Mouse (Mus musculus) forebrain, embryonic 13.5 days (tissue): ENCODE measurements at regions not wholly inside any gene's neighbourhood (a gene's known extent, or its start where the extent isn't known, plus 50 kb on each side); places are given as distances from the start of the nearest gene placed in this dataset.
"Not testable (repeated sequence)": the region's sequence is repeated elsewhere in the genome, so short reads cannot be mapped to it uniquely, and the experiment has no call there.

Experiments used
- ATAC-seq: fragments of 200-750 bp; cut with Nextera tagmentation; 2 replicates; pipeline ENCODE4 v1.8.0; 2017
- H3K27ac ChIP-seq: fragments of 300-500 bp; sonication (generic); 2 replicates; pipeline ENCODE4 v1.5.1; 2015; ENCODE audit warnings: inconsistent platforms, mild to moderate bottlenecking, moderate library complexity
- H3K27me3 ChIP-seq: fragments of 300-500 bp; sonication (generic); 2 replicates; pipeline ENCODE4 v1.6.1; 2015; ENCODE audit warnings: mild to moderate bottlenecking, inconsistent platforms
- H3K36me3 ChIP-seq: fragments of 300-500 bp; sonication (generic); 2 replicates; pipeline ENCODE4 v1.6.1; 2015; ENCODE audit warnings: mild to moderate bottlenecking, inconsistent platforms; ENCODE audit not compliant: poor library complexity, severe bottlenecking
- H3K4me1 ChIP-seq: fragments of 300-500 bp; sonication (generic); 2 replicates; pipeline ENCODE4 v1.6.1; 2015; ENCODE audit warnings: inconsistent platforms
- H3K4me2 ChIP-seq: fragments of 300-500 bp; sonication (generic); 2 replicates; pipeline ENCODE4 v1.6.1; 2015; ENCODE audit warnings: inconsistent platforms, mild to moderate bottlenecking, moderate library complexity
- H3K4me3 ChIP-seq: fragments of 300-500 bp; sonication (generic); 2 replicates; pipeline ENCODE4 v1.5.1; 2015; ENCODE audit warnings: mild to moderate bottlenecking, inconsistent platforms
- H3K9ac ChIP-seq: fragments of 300-500 bp; sonication (generic); 2 replicates; pipeline ENCODE4 v1.6.1; 2015; ENCODE audit warnings: mild to moderate bottlenecking, inconsistent platforms
- H3K9me3 ChIP-seq: fragments of 300-500 bp; sonication (generic); replicated peaks from 2 replicates; pipeline ENCODE4 v1.6.1; 2016; ENCODE audit warnings: inconsistent platforms
- WGBS: fragments of 180-500 bp; shearing (Covaris S2); methylation state at CpG from one replicate; pipeline ENCODE4 v1.1.7; 2015; 5-methylcytosine and 5-hydroxymethylcytosine counted together

GRCm38 (mm10) chr19:59516957-59517356 lies 58.8 kb downstream of the Emx2 start:
- WGBS = 55% methylated on average over 4 of the region's 4 CpGs
- ATAC-seq = no peak

GRCm38 (mm10) chr19:59519156-59519555 lies 61.0 kb downstream of the Emx2 start:
- Histone ChIP-seq H3K4me1 (peaks cover 14% of the 10 kb centered on the region), H3K27me3 (peaks cover 8% of the 10 kb centered on the region; the same call in 1 of the 2 replicates), H3K9me3 (no peaks in the 10 kb centered on the region), H3K9ac (no peak overlapping the region), H3K36me3 (no peaks in the 10 kb centered on the region), H3K27ac (no peak overlapping the region), H3K4me3 (no peak overlapping the region), H3K4me2 (no peak overlapping the region)
- 91% methylated on average over 3 of the region's 3 CpGs for WGBS
- no peak for ATAC-seq

More at GRCm38 (mm10) chr19:59516957-59517356, 58.8 kb downstream of the Emx2 start:
- H3K9me3 ChIP-seq = no peaks in the 10 kb centered on the region
- no peaks in the 10 kb centered on the region for H3K36me3 ChIP-seq
- H3K4me2 ChIP-seq = no peak overlapping the region
- H3K4me3 ChIP-seq = no peak overlapping the region
- H3K27me3 ChIP-seq = peaks cover 4% of the 10 kb centered on the region; the same call in 1 of the 2 replicates
- no peaks in the 10 kb centered on the region for H3K4me1 ChIP-seq
- H3K27ac ChIP-seq = no peak overlapping the region
- no peak overlapping the region for H3K9ac ChIP-seq

GRCm38 (mm10) chr19:59522176-59522575 lies 64.0 kb downstream of the Emx2 start:
- ATAC-seq = no peak
- H3K36me3 ChIP-seq = no peaks in the 10 kb centered on the region
- H3K27me3 ChIP-seq = peaks cover 18% of the 10 kb centered on the region
- no peaks in the 10 kb centered on the region for H3K9me3 ChIP-seq
- H3K4me1 ChIP-seq = peaks cover 14% of the 10 kb centered on the region
- no peak overlapping the region for H3K4me3 ChIP-seq
- 87% methylated on average over 11 of the region's 11 CpGs for WGBS
- no peak overlapping the region for H3K4me2 ChIP-seq
- no peak overlapping the region for H3K27ac ChIP-seq
- H3K9ac ChIP-seq = no peak overlapping the region

GRCm38 (mm10) chr19:59523356-59523755 lies 65.2 kb downstream of the Emx2 start:
- H3K4me2 ChIP-seq = peak overlapping the region; percentile 27
- H3K36me3 ChIP-seq = no peaks in the 10 kb centered on the region
- no peaks in the 10 kb centered on the region for H3K9me3 ChIP-seq
- peaks cover 18% of the 10 kb centered on the region for H3K27me3 ChIP-seq
- no peak for ATAC-seq
- no peak overlapping the region for H3K9ac ChIP-seq
- WGBS = 43% methylated on average over 10 of the region's 10 CpGs
- H3K4me1 ChIP-seq = peaks cover 14% of the 10 kb centered on the region
- H3K4me3 ChIP-seq = no peak overlapping the region
- H3K27ac ChIP-seq = 0 out of 2 replicates have a peak overlapping the region, but pooled peaks have one; percentile 20

- Histone ChIP-seq H3K27me3 (no peaks in the 10 kb centered on the region), H3K4me3 (no peak overlapping the region), H3K36me3 (no peaks in the 10 kb centered on the region), H3K9me3 (no peaks in the 10 kb centered on the region), H3K4me1 (no peaks in the 10 kb centered on the region), H3K4me2 (no peak overlapping the region), H3K27ac (no peak overlapping the region), H3K9ac (no peak overlapping the region)
- ATAC-seq = no peak
- 83% methylated on average over 4 of the region's 4 CpGs for WGBS
Measured at GRCm38 (mm10) chr19:59564101-59564500, 105.9 kb downstream of the Emx2 start.

- ATAC-seq = no peak
- Histone ChIP-seq H3K4me1 (no peaks in the 10 kb centered on the region), H3K4me2 (no peak overlapping the region), H3K36me3 (no peaks in the 10 kb centered on the region), H3K9me3 (no peaks in the 10 kb centered on the region), H3K27ac (no peak overlapping the region), H3K9ac (no peak overlapping the region), H3K4me3 (no peak overlapping the region), H3K27me3 (no peaks in the 10 kb centered on the region)
Measured at GRCm38 (mm10) chr19:59568907-59569306, 110.7 kb downstream of the Emx2 start.

- not testable (repeated sequence) for H3K36me3 ChIP-seq, H3K4me1 ChIP-seq, H3K4me2 ChIP-seq, ATAC-seq, H3K9ac ChIP-seq, H3K4me3 ChIP-seq, H3K27me3 ChIP-seq, H3K27ac ChIP-seq, H3K9me3 ChIP-seq
- WGBS = 92% methylated on average over 2 of the region's 2 CpGs
Measured at GRCm38 (mm10) chr19:59569590-59569989, 111.4 kb downstream of the Emx2 start.

- Histone ChIP-seq H3K4me3 (no peak overlapping the region), H3K27me3 (no peaks in the 10 kb centered on the region), H3K27ac (no peak overlapping the region), H3K36me3 (no peaks in the 10 kb centered on the region), H3K9ac (no peak overlapping the region), H3K4me1 (0 out of 2 replicates have a peak, but pooled peaks cover 3% of the 10 kb centered on the region), H3K9me3 (no peaks in the 10 kb centered on the region), H3K4me2 (no peak overlapping the region)
- no peak for ATAC-seq
- 66% methylated on average over 3 of the region's 3 CpGs for WGBS
Measured at GRCm38 (mm10) chr19:59574346-59574745, 116.2 kb downstream of the Emx2 start.

- 70% methylated on average over 9 of the region's 9 CpGs for WGBS
- ATAC-seq = no peak
- Histone ChIP-seq H3K4me2 (no peak overlapping the region), H3K4me3 (no peak overlapping the region), H3K9me3 (no peaks in the 10 kb centered on the region), H3K27me3 (no peaks in the 10 kb centered on the region), H3K9ac (no peak overlapping the region), H3K36me3 (no peaks in the 10 kb centered on the region), H3K27ac (no peak overlapping the region), H3K4me1 (0 out of 2 replicates have a peak, but pooled peaks cover 3% of the 10 kb centered on the region)
Measured at GRCm38 (mm10) chr19:59577886-59578285, 119.7 kb downstream of the Emx2 start.

GRCm38 (mm10) chr19:59579676-59580075 lies 121.5 kb downstream of the Emx2 start:
- H3K4me1 ChIP-seq = no peaks in the 10 kb centered on the region
- ATAC-seq = no peak
- WGBS = 91% methylated on average over 1 of the region's 1 CpGs
- H3K27ac ChIP-seq = no peak overlapping the region
- no peak overlapping the region for H3K9ac ChIP-seq
- H3K36me3 ChIP-seq = no peaks in the 10 kb centered on the region
- no peak overlapping the region for H3K4me2 ChIP-seq
- H3K9me3 ChIP-seq = no peaks in the 10 kb centered on the region
- H3K27me3 ChIP-seq = no peaks in the 10 kb centered on the region
- H3K4me3 ChIP-seq = no peak overlapping the region

GRCm38 (mm10) chr19:59585835-59586234 lies 127.7 kb downstream of the Emx2 start:
- no peaks in the 10 kb centered on the region for H3K9me3 ChIP-seq
- no peak overlapping the region for H3K4me3 ChIP-seq
- H3K4me1 ChIP-seq = peaks cover 7% of the 10 kb centered on the region
- H3K27me3 ChIP-seq = peaks cover 4% of the 10 kb centered on the region; the same call in 1 of the 2 replicates
- no peak overlapping the region for H3K9ac ChIP-seq
- no peaks in the 10 kb centered on the region for H3K36me3 ChIP-seq
- 58% methylated on average over 4 of the region's 4 CpGs for WGBS
- no peak overlapping the region for H3K27ac ChIP-seq
- no peak overlapping the region for H3K4me2 ChIP-seq
- ATAC-seq = no peak

GRCm38 (mm10) chr19:59587303-59587702 lies 129.1 kb downstream of the Emx2 start:
- H3K9me3 ChIP-seq = no peaks in the 10 kb centered on the region
- H3K27me3 ChIP-seq = peaks cover 6% of the 10 kb centered on the region; the same call in 1 of the 2 replicates
- no peak overlapping the region for H3K4me2 ChIP-seq
- H3K4me3 ChIP-seq = no peak overlapping the region
- H3K9ac ChIP-seq = no peak overlapping the region
- H3K4me1 ChIP-seq = peaks cover 7% of the 10 kb centered on the region
- H3K27ac ChIP-seq = no peak overlapping the region
- no peaks in the 10 kb centered on the region for H3K36me3 ChIP-seq
- WGBS = 80% methylated on average over 12 of the region's 12 CpGs
- no peak for ATAC-seq

- Histone ChIP-seq H3K36me3 (no peaks in the 10 kb centered on the region), H3K27ac (no peak overlapping the region), H3K4me1 (peaks cover 7% of the 10 kb centered on the region), H3K4me2 (peak overlapping the region; percentile 48), H3K9me3 (no peaks in the 10 kb centered on the region), H3K27me3 (peaks cover 6% of the 10 kb centered on the region; the same call in 1 of the 2 replicates), H3K4me3 (peak overlapping the region; percentile 20), H3K9ac (no peak overlapping the region)
- WGBS = under 1% methylated on average over 17 of the region's 17 CpGs
- no peak for ATAC-seq
Measured at GRCm38 (mm10) chr19:59588068-59588522, 129.9 kb downstream of the Emx2 start.
